Comparison of ENCODE assay signal across 13 mouse cellular contexts in the genomic region with DNA sequence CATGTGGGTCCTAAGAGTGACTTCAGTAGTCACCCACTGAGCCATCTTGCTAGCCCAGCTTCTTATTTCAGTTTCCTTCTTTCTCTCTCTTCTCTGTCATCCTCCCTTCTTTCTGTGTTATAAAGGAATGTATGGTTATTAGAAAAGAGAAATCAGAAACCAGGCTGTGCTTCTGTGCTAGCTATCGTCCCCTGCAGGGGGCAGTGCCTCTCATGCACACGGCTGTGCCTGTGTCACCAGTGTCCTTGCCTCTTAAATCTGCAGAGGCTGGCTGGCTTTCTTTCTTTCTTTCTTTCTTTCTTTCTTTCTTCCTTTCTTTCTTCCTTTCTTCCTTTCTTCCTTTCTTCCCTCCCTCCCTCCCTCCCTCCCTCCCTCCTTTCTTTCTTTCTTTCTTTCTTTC. TPM values are rescaled to one million over a fixed set of nuclear protein-coding genes. Genes with fewer than 3 reads are reported as not detected.
A peak's percentile ranks its signal among the peaks of the same experiment; 100 is the strongest.
DNase-seq lines count a peak whose midpoint lies in the region; ATAC-seq and TF ChIP-seq lines count a peak whose summit lies in the region.
"Not testable (repeated sequence)": the region's sequence is repeated elsewhere in the genome, so short reads cannot be mapped to it uniquely, and the experiment has no call there.
"Had no signal": no experiment of that assay in that cellular context is flagged by ENCODE, and none has a peak within 500 bp of the region (broad histone marks: within the 10 kb centered on the region; RNA-seq: fewer than 3 reads in every experiment).

No protein-coding gene starts in this region.

- not testable (repeated sequence) for TF ChIP-seq POLR2A in spleen, adult 2 months (IDR thresholded peaks at IDR 0.05; ENCODE audit: low read depth, low read length)

- DNase-seq in 416B (ENCODE audit: low read depth) = peak; percentile 36
- peak; percentile 66 for DNase-seq in adipocyte (ENCODE audit: low spot score)
- DNase-seq in cerebellum, postnatal 25 days = peak; percentile 24 to 64
- DNase-seq in gastrocnemius, adult 2 months = peak; percentile 55
- DNase-seq in kidney, adult 11 months = peak; percentile 14
- DNase-seq in left cerebral cortex, adult 2 months (ENCODE audit: extremely low spot score in 1 of 2, low spot score in 2 of 2) = peak in 1 of 2 experiments; percentile 37
- not testable (repeated sequence) for DNase-seq in spleen, adult 2 months (ENCODE audit: low read depth in 1 of 2, low spot score in 2 of 2)

- peak; percentile 68 for TF ChIP-seq CTCF in gastrocnemius, adult 2 months (IDR thresholded peaks at IDR 0.05)
- TF ChIP-seq CTCF in left cerebral cortex, adult 2 months (IDR thresholded peaks at IDR 0.05) = peak; percentile 65
- peak; percentile 34; the same call in 1 of the 2 replicates for TF ChIP-seq CTCF in spleen, adult 2 months (IDR thresholded peaks at IDR 0.05; ENCODE audit: extremely low read depth, insufficient read depth, insufficient read length, insufficient replicate concordance)

- H3K4me3 ChIP-seq in gastrocnemius, adult 2 months; left cerebral cortex, adult 2 months; spleen, adult 2 months (ENCODE audit: extremely low read depth, insufficient read depth, insufficient read length): not testable (repeated sequence)

- not testable (repeated sequence) for H3K4me1 ChIP-seq in spleen, adult 2 months (ENCODE audit: control insufficient read depth, insufficient read depth, insufficient read length)

- H3K27ac ChIP-seq in gastrocnemius, adult 2 months; left cerebral cortex, adult 2 months; spleen, adult 2 months (ENCODE audit: insufficient read depth, low read length): not testable (repeated sequence)

- intact Hi-C loops in gastrocnemius, adult 2 months (cut with DNase I) = loop anchor here (5.0 kb wide), 1 partner anchor 42 kb away; no protein-coding TSS in a partner anchor
- intact Hi-C loops in left cerebral cortex, adult 2 months (cut with DNase I) = loop anchor here (2.0 kb wide), 1 partner anchor 43 kb away; no protein-coding TSS in a partner anchor

- 60% methylated on average over 2 of the region's 2 CpGs for WGBS in spleen, adult 2 months

- peak; percentile 81 for ATAC-seq in megakaryocyte-erythroid progenitor cell, adult 5-6 weeks (replicated peaks; ENCODE audit: low FRiP score, low TSS enrichment, poor library complexity, severe bottlenecking)

- peaks cover 50% of the 10 kb centered on the region for H3K36me3 ChIP-seq in spleen, adult 2 months (ENCODE audit: control insufficient read depth, insufficient read depth, low read length)

- not testable (repeated sequence) for H3K27me3 ChIP-seq in spleen, adult 2 months (ENCODE audit: control insufficient read depth, insufficient read depth, low read length)

RNA-seq across cellular contexts. Expression of a gene that starts 19.5 kb away (rescaled TPM):
- total RNA-seq in gastrocnemius, adult 2 months (2021) = not detected
- not detected for total RNA-seq in left cerebral cortex, adult 2 months (2021)
- total RNA-seq in megakaryocyte-erythroid progenitor cell, adult 5-6 weeks (2014; fragmentation: Nextera tagmentation) = not detected in 2 replicates
- total RNA-seq in megakaryocyte-erythroid progenitor cell, adult 5-6 weeks (2017) = not detected in 2 replicates
- not detected in 2 replicates for polyA plus RNA-seq in spleen, adult 2 months (2012; rRNA removed)
- total RNA-seq: gastrocnemius, postnatal 4 days had no signal
- polyA plus RNA-seq: CD4-positive, CD25-positive, alpha-beta regulatory T cell, adult 4 months; erythroblast, embryonic 14.5 days; hindbrain, embryonic 15.5 days; neural tube, embryonic 13.5 days had no signal

RNA-seq across cellular contexts. Expression of a gene that starts 58.0 kb away (rescaled TPM):
- 10 to 100 TPM; 63.2 to 72.3 TPM for total RNA-seq in gastrocnemius, adult 2 months (2021)
- 10 to 100 TPM; 79.1 to 84.0 TPM for total RNA-seq in left cerebral cortex, adult 2 months (2021)
- 39.3 and 42.0 TPM in 2 replicates for total RNA-seq in megakaryocyte-erythroid progenitor cell, adult 5-6 weeks (2014; fragmentation: Nextera tagmentation)
- total RNA-seq in megakaryocyte-erythroid progenitor cell, adult 5-6 weeks (2017) = 12.2 and 13.4 TPM in 2 replicates
- 10.1 and 13.2 TPM in 2 replicates for polyA plus RNA-seq in spleen, adult 2 months (2012; rRNA removed)
